Mouse (Mus musculus): ENCODE measurements around the gene Slc5a5.

DNA sequence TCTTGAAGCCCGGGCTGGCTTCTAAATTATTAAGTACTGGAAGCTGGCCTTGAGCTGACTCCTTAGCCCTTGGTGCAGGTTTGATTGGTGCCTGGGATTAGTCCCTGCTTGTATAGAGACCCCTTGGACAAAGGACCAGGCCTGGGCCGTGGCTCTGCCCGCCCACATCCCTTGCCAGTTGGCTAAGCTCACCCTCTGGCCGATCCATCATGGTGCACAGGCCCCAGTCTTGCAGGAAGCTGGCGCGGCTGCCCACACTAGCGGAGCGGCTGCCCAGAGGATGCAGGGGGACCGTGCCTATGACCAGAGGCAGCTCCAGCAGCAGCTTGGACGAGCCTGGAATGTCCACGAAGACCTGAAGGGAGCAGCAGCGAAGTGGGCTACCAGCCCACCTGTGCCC is 55.9 kb downstream of the Slc5a5 start:
- TF ChIP-seq POLR2A (IDR thresholded peaks at IDR 0.05; ENCODE audit: insufficient read depth, low read depth, low read length) = no peak
- no peak for TF ChIP-seq CTCF (IDR thresholded peaks at IDR 0.05)
- TF ChIP-seq EP300 (IDR thresholded peaks at IDR 0.05; ENCODE audit: insufficient read depth, low read depth, low read length) = no peak

All from heart, adult 2 months (tissue).